Mouse (Mus musculus) adrenal gland, postnatal 10 days (tissue): Measurements from ENCODE around the gene Cux1. TPM values are rescaled to one million over a fixed set of nuclear protein-coding genes. Genes with fewer than 3 reads are reported as not detected.
A peak's percentile ranks its signal among the peaks of the same experiment; 100 is the strongest.

Experiments used
- DNase-seq: peaks from one replicate; pipeline ENCODE4 v3.0.0; 2021; ENCODE audit warnings: mixed read lengths
- microRNA-seq: library from miRNA; unstranded; fragments of <30 nt; microRNA quantifications from one replicate; pipeline ENCODE4 v1.2.0, GENCODE M21; 2021
- total RNA-seq, 2 experiments: library from RNA; stranded (reverse); gene quantifications; 2 replicates each; pipeline ENCODE4 v1.2.3; 2021

Gene Cux1
- total RNA-seq, 2 experiments from 2014 or later, result 79.1 to 95.4 TPM

- DNase-seq, result peak; percentile 95
These were observed 368.6 kb downstream of the Cux1 start, which contains the start of gene Prkrip1 for GRCm38 (mm10) chr5:136198474-136199391. TSS of gene Prkrip1 (minus strand) at chr5:136198963.

Small RNAs within 50 kb of the gene (microRNA-seq; reads per million reads assigned to microRNA genes)
- not detected for gene Mir721

Other genes starting within 250 kb of the Cux1 start
- not detected for gene Myl10, start 125.7 kb upstream of the Cux1 start, total RNA-seq